7 mouse cellular contexts compared by ENCODE assay signal in the genomic region with DNA sequence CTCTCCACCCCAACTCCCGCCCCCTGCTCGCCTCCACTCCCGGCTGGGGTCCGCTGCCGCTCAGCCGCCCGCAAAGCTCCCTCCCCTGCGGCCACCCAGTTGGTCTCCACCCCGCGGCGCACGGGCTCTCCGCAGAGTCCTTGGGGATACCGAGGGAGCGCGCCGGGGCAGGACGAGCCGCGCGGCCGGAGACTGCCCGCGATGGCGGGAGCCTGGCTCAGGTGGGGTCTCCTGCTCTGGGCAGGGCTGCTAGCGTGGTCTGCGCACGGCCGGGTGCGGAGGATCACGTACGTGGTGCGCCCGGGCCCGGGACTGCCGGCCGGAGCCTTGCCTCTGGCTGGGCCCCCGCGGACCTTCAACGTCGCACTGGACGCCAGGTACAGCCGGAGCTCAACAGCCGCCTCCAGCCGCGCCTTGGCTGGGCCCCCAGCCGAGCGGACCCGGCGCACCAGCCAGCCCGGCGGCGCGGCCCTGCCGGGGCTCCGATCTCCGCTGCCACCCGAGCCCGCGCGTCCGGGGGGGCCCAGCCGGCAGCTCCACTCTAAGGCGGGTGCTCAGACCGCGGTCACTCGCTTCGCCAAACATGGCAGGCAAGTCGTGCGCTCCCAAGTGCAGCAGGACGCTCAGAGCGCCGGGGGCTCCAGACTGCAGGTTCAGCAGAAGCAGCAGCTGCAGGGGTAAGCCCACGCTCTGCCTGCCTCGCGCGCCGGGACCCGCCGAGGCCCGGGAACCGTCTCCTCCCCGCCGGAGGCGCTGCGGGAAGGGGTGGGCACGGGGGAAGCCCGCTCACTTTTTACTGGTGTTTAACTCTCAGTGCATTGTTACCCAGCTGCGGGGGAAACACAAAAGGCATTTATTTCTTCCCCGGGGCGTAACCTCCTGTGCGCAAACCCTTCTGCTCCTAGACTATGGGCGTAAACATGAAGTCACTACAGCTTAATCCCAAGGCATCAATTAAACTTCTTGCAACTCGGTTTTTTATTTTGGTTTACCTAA. TPM values are rescaled to one million over a fixed set of nuclear protein-coding genes. Genes with fewer than 3 reads are reported as not detected.
DNase-seq lines count a peak whose midpoint lies in the region; ATAC-seq and TF ChIP-seq lines count a peak whose summit lies in the region.

No protein-coding gene starts in this region.

- H3K9me3 ChIP-seq in forebrain, embryonic 16.5 days (ENCODE audit: control insufficient read depth, low read length): no peaks in the 10 kb centered on the region
- H3K9me3 ChIP-seq in hindbrain, embryonic 10.5 days: no peaks in the 10 kb centered on the region
- H3K9me3 ChIP-seq in limb, embryonic 11.5 days (ENCODE audit: control insufficient read depth, low read length): no peaks in the 10 kb centered on the region
- no peaks in the 10 kb centered on the region for H3K9me3 ChIP-seq in midbrain, embryonic 11.5 days (ENCODE audit: control insufficient read depth, low read length)

- H3K4me3 ChIP-seq in forebrain, embryonic 16.5 days (replicated peaks; ENCODE audit: low read length): peak overlapping the region; percentile 74
- peak overlapping the region; percentile 92 for H3K4me3 ChIP-seq in hindbrain, embryonic 10.5 days
- H3K4me3 ChIP-seq in limb, embryonic 11.5 days (ENCODE audit: low read depth, low read length): peak overlapping the region; percentile 96
- peak overlapping the region; percentile 59 for H3K4me3 ChIP-seq in midbrain, embryonic 11.5 days (ENCODE audit: low read depth, low read length)
- peak overlapping the region; percentile 69 for H3K4me3 ChIP-seq in small intestine, adult 2 months (ENCODE audit: low read depth, low read length)

- peaks cover 9% of the 10 kb centered on the region for H3K4me1 ChIP-seq in forebrain, embryonic 16.5 days (replicated peaks; ENCODE audit: control insufficient read depth, insufficient read depth, low read length)
- peaks cover 15% of the 10 kb centered on the region for H3K4me1 ChIP-seq in hindbrain, embryonic 10.5 days (replicated peaks)
- peaks cover 5% of the 10 kb centered on the region for H3K4me1 ChIP-seq in limb, embryonic 11.5 days (ENCODE audit: control insufficient read depth, insufficient read depth, low read length)
- H3K4me1 ChIP-seq in midbrain, embryonic 11.5 days (ENCODE audit: control insufficient read depth, insufficient read depth, low read length): peaks cover 8% of the 10 kb centered on the region
- H3K4me1 ChIP-seq in small intestine, adult 2 months (ENCODE audit: control insufficient read depth, insufficient read depth, insufficient read length, low read length): peaks cover 1% of the 10 kb centered on the region; the same call in 1 of the 2 replicates

- peak; percentile 71 for DNase-seq in Muller cell, postnatal 12 days (ENCODE audit: inconsistent ontology term)
- peak; percentile 62 for DNase-seq in adrenal gland, postnatal 10 days
- peak; percentile 72 for DNase-seq in hindbrain, embryonic 10.5 days (ENCODE audit: low spot score)
- DNase-seq in limb, embryonic 11.5 days (ENCODE audit: low spot score): peak; percentile 81
- peak; percentile 97 for DNase-seq in midbrain, embryonic 11.5 days (ENCODE audit: low spot score, missing footprints)

- no peak for TF ChIP-seq POLR2A in small intestine, adult 2 months (IDR thresholded peaks at IDR 0.05; ENCODE audit: low read depth, low read length)

- H3K27ac ChIP-seq in forebrain, embryonic 16.5 days (ENCODE audit: low read length): peak overlapping the region; percentile 15; the same call in 1 of the 2 replicates
- H3K27ac ChIP-seq in hindbrain, embryonic 10.5 days: peak overlapping the region; percentile 91
- H3K27ac ChIP-seq in limb, embryonic 11.5 days (replicated peaks; ENCODE audit: low read depth, low read length): peak overlapping the region; percentile 91
- peak overlapping the region; percentile 41 for H3K27ac ChIP-seq in midbrain, embryonic 11.5 days (ENCODE audit: low read depth, low read length)
- H3K27ac ChIP-seq in small intestine, adult 2 months (ENCODE audit: insufficient read depth, low read depth, low read length): peak overlapping the region; percentile 37; the same call in 1 of the 2 replicates

- peak; percentile 68 for ATAC-seq in forebrain, embryonic 16.5 days
- peak; percentile 71 for ATAC-seq in limb, embryonic 11.5 days (ENCODE audit: insufficient number of reproducible peaks, low FRiP score, low TSS enrichment, low read depth)
- ATAC-seq in midbrain, embryonic 11.5 days (ENCODE audit: low FRiP score): peak; percentile 73

- peak overlapping the region; percentile 99 for H3K4me2 ChIP-seq in forebrain, embryonic 16.5 days (ENCODE audit: low read length)
- peak overlapping the region; percentile 68 for H3K4me2 ChIP-seq in limb, embryonic 11.5 days (ENCODE audit: low read depth, severe bottlenecking)
- peak overlapping the region; percentile 91 for H3K4me2 ChIP-seq in midbrain, embryonic 11.5 days

- H3K36me3 ChIP-seq in forebrain, embryonic 16.5 days (ENCODE audit: control insufficient read depth, insufficient read depth): no peaks in the 10 kb centered on the region
- H3K36me3 ChIP-seq in hindbrain, embryonic 10.5 days: no peaks in the 10 kb centered on the region
- H3K36me3 ChIP-seq in limb, embryonic 11.5 days (ENCODE audit: control insufficient read depth, insufficient read depth, low read length): no peaks in the 10 kb centered on the region; the same call in 1 of the 2 replicates
- no peaks in the 10 kb centered on the region for H3K36me3 ChIP-seq in midbrain, embryonic 11.5 days (ENCODE audit: control insufficient read depth, insufficient read depth, low read length)
- H3K36me3 ChIP-seq in small intestine, adult 2 months (ENCODE audit: control insufficient read depth, insufficient read depth, low read length): no peaks in the 10 kb centered on the region

- peak overlapping the region; percentile 66 for H3K9ac ChIP-seq in forebrain, embryonic 16.5 days (replicated peaks; ENCODE audit: low read depth, low read length)
- H3K9ac ChIP-seq in limb, embryonic 11.5 days (ENCODE audit: low read length): peak overlapping the region; percentile 97
- peak overlapping the region; percentile 78 for H3K9ac ChIP-seq in midbrain, embryonic 11.5 days (ENCODE audit: low read length)

- under 1% methylated on average over 67 of the region's 94 CpGs for WGBS in forebrain, embryonic 16.5 days
- WGBS in hindbrain, embryonic 10.5 days: under 1% methylated on average over 94 of the region's 94 CpGs
- under 1% methylated on average over 81 of the region's 94 CpGs for WGBS in limb, embryonic 11.5 days
- WGBS in midbrain, embryonic 11.5 days: under 1% methylated on average over 89 of the region's 94 CpGs
- 2% methylated on average over 93 of the region's 94 CpGs for WGBS in small intestine, adult 2 months

- TF ChIP-seq CTCF in small intestine, adult 2 months (IDR thresholded peaks at IDR 0.05; ENCODE audit: extremely low read depth, insufficient read length, insufficient replicate concordance, low read depth, low read length): no peak

- H3K27me3 ChIP-seq in forebrain, embryonic 16.5 days (replicated peaks; ENCODE audit: control insufficient read depth, insufficient read depth, low read length): 0 out of 2 replicates have a peak, but pooled peaks cover 3% of the 10 kb centered on the region
- peaks cover 25% of the 10 kb centered on the region for H3K27me3 ChIP-seq in hindbrain, embryonic 10.5 days (ENCODE audit: insufficient read depth, poor library complexity, severe bottlenecking)
- H3K27me3 ChIP-seq in limb, embryonic 11.5 days (ENCODE audit: control insufficient read depth, insufficient read depth, low read length): no peaks in the 10 kb centered on the region
- H3K27me3 ChIP-seq in midbrain, embryonic 11.5 days (ENCODE audit: control insufficient read depth, insufficient read depth, low read length): no peaks in the 10 kb centered on the region; the same call in 1 of the 2 replicates
- H3K27me3 ChIP-seq in small intestine, adult 2 months (ENCODE audit: control insufficient read depth, insufficient read depth, low read length): peaks cover 22% of the 10 kb centered on the region

RNA-seq across cellular contexts. Expression of a gene that starts 0.6 kb away (rescaled TPM):
- 10 to 100 TPM; 18.7 to 19.0 TPM for total RNA-seq in adrenal gland, postnatal 10 days (2021)
- polyA plus RNA-seq in forebrain, embryonic 16.5 days (2015; fragmentation: Nextera tagmentation; extraction: Ambion mirVana): 2.3 and 4.3 TPM in 2 replicates
- 4.8 and 5.0 TPM in 2 replicates for polyA plus RNA-seq in hindbrain, embryonic 10.5 days (2016; fragmentation: Nextera tagmentation; extraction: Ambion mirVana)
- polyA plus RNA-seq in limb, embryonic 11.5 days (2014; fragmentation: Nextera tagmentation; extraction: Ambion mirVana): 29.8 and 34.6 TPM in 2 replicates
- 5.5 and 6.2 TPM in 2 replicates for polyA plus RNA-seq in midbrain, embryonic 11.5 days (2014; fragmentation: Nextera tagmentation; extraction: Ambion mirVana)
- 6.6 and 12.2 TPM in 2 replicates for polyA plus RNA-seq in small intestine, adult 2 months (2012; rRNA removed)

Comparison
In these comparisons a context has a peak if more than half of its experiments do, and no peak if none do; other contexts are left out.
1. Peak in every context shown above with its lines: DNase-seq, ATAC-seq, H3K4me3 ChIP-seq and H3K27ac ChIP-seq.
2. H3K27ac ChIP-seq: peak in every context shown above with its lines; median percentile 91 in hindbrain, embryonic 10.5 days; 91 in limb, embryonic 11.5 days; 41 in midbrain, embryonic 11.5 days; 37 in small intestine, adult 2 months; 15 in forebrain, embryonic 16.5 days.